Mouse (Mus musculus) MEL (cell line): ENCODE data around the gene Gm8206.
"Not testable (repeated sequence)": the region's sequence is repeated elsewhere in the genome, so short reads cannot be mapped to it uniquely, and the experiment has no call there.

ENCODE experiments used
- BHLHE40 ChIP-seq: IDR thresholded peaks from 2 replicates; pipeline ENCODE4 v1.6.1; 2012; ENCODE audit warnings: low read depth, mild to moderate bottlenecking, inconsistent platforms, low read length, improper control_type of control experiment, borderline replicate concordance
- CTCF ChIP-seq, 3 experiments: IDR thresholded peaks in 2 of 3; conservative IDR thresholded peaks in 1 of 3; 2 replicates each; pipeline ENCODE4 v1.5.1; 2011 to 2012; ENCODE audit warnings: low read length in 3 of 3, low read depth in 2 of 3, mild to moderate bottlenecking in 2 of 3, improper control_type of control experiment in 1 of 3, inconsistent platforms in 1 of 3, mixed read lengths in 1 of 3, moderate library complexity in 1 of 3; ENCODE audit not compliant: control insufficient read depth in 1 of 3, insufficient read depth in 1 of 3, poor library complexity in 1 of 3, severe bottlenecking in 1 of 3
- MXI1 ChIP-seq: IDR thresholded peaks from 2 replicates; pipeline ENCODE4 v1.6.1; 2011; ENCODE audit warnings: mild to moderate bottlenecking, low read depth, low read length, improper control_type of control experiment

DNA sequence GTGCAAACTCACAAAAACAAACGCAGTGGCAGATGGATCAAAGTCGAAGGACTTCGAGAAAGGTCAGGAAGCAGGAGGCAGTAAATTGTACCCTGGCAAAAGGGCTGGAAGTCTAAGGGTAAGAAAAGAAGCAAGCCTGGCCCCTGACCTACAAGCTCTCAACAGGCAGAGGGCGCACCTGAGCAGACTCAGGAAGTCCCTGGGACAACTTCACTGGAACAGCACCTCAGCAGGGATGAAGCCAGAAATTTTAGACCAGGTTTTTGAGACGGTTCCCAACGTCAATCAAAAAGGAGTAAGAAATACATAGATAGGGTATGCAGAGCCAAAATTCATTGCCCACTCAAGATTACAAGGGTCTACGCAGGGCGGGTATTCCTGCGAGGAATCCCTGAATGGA lies 13.8 kb upstream of the Gm8206 start:
- TF ChIP-seq CTCF (IDR thresholded peaks at IDR 0.05 in 2 of 3, conservative IDR thresholded peaks at IDR 0.05 in 1 of 3; ENCODE audit: control insufficient read depth in 1 of 3, insufficient read depth in 1 of 3, low read depth in 2 of 3, low read length in 3 of 3, poor library complexity in 1 of 3, severe bottlenecking in 1 of 3); MXI1; BHLHE40: not testable (repeated sequence)
